Mouse (Mus musculus) embryonic fibroblast, embryonic 13.5 days (primary cell): ENCODE results near the gene Ctsc.

ENCODE experiments used
- CTCF ChIP-seq: IDR thresholded peaks from 2 replicates; pipeline ENCODE4 v1.5.1; 2011; ENCODE audit warnings: mild to moderate bottlenecking, control low read depth, low read length, moderate library complexity, borderline replicate concordance; ENCODE audit not compliant: insufficient read depth
- POLR2A ChIP-seq: IDR thresholded peaks from 2 replicates; pipeline ENCODE4 v1.6.1; 2011; ENCODE audit warnings: low read depth, mild to moderate bottlenecking, control low read depth, low read length, moderate library complexity

DNA sequence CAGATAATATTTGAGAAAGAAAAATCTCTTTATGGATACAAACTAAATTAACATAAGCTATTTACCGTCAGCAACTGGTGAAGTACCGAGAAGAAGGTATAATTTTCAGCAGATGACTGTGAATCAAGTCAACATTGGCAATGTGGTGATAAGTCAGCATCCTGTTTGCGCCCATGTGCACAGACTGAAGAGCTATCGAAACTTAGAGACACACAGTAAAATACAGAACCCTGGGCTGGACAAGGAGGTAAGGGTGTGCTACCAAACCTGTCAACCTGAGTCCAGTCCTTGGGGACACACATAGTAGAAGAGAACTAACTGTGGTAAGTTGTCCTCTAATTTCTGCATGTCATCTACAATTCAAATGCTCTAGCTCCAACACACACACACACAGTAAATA lies 47.8 kb upstream of the Ctsc start:
- no peak for TF ChIP-seq POLR2A
- TF ChIP-seq CTCF, result no peak
